Mouse (Mus musculus): ENCODE results near the gene Btk.

Gene Btk

GRCm38 (mm10) chrX:134580528-134581305 lies 2.7 kb downstream of the Btk start:
- WGBS = 71% methylated on average over 14 of the region's 14 CpGs

DNA sequence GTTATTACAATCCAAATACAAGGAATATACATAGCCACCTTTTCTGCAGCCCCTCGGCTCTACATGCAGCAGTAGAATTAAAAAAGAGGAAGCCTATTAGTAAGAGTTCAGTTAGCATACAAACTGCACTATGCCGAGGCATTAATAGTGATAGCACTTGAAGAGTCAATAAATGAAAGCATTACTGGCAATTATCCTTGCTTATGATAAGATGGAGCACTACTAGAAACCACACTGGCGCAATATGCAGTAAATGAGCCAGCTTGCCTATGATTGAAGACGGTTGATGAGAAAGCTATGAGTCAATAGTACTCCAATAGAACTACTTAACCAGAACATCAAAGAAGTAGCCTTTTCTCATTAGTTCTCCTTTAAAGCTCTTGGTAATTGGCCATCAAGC lies 5.5 kb downstream of the Btk start:
- WGBS = 77% methylated on average over 4 of the region's 4 CpGs

DNA sequence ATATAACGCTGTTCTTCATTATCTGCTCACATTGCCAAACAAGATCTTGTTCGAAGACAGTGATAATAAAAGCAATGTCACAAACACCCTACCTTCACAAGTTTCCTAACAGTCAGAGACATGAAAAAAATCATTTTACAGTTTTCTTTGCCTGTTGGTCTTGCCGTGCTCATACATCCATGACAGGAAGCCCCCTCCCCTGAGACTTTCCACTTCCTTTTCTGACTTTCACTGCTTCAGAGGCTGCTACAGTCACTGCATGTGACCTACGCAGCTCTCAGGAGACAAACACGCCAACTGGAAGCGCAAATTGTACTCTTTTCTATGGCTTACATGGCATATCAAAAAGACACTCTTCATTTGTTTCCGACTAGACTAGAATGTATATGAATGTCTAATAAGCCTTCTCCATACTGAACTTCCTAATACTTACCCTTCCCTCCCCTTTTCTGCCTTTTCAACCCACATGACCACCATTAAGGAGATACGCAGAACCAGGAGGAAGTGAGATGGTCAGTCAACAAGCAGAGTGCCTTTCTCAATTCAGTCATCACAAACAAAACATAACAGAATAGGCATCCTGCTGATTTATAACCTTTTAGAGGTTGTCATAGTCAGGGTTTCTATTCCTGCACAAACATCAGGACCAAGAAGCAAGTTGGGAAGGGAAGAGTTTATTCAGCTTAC lies 16.7 kb downstream of the Btk start:
- WGBS = 80% methylated on average over 8 of the region's 8 CpGs

DNA sequence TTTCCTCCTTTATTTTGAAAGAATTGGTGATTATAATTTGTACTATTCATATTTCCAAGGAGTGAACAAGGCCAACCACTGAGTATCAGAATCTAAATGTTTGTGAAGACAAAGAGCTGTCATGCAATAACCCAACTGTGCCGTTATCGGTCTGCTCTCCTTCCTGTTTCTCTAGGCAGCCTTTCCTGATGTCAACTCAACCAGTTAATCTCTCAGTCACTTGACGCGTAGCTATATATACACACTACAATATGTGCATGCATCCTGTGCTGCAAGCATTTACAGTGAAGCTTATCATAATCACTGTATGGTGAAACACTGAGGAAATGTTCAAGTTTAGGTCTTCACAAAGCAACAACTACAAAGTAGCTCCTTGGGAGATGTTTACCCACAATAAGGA lies 19.0 kb downstream of the Btk start:
- 53% methylated on average over 4 of the region's 4 CpGs for WGBS

GRCm38 (mm10) chrX:134554425-134554824 lies 28.9 kb downstream of the Btk start:
- WGBS = 76% methylated on average over 6 of the region's 6 CpGs

- 86% methylated on average over 4 of the region's 4 CpGs for WGBS
These were observed 30.0 kb downstream of the Btk start for GRCm38 (mm10) chrX:134553326-134553725.

- WGBS = 18% methylated on average over 5 of the region's 5 CpGs
These were observed 32.5 kb downstream of the Btk start for GRCm38 (mm10) chrX:134550903-134551302.

GRCm38 (mm10) chrX:134547330-134547729 lies 36.0 kb downstream of the Btk start:
- WGBS = 88% methylated on average over 4 of the region's 4 CpGs

- WGBS = 5% methylated on average over 6 of the region's 6 CpGs
These were observed 41.4 kb downstream of the Btk start for GRCm38 (mm10) chrX:134541955-134542308.

DNA sequence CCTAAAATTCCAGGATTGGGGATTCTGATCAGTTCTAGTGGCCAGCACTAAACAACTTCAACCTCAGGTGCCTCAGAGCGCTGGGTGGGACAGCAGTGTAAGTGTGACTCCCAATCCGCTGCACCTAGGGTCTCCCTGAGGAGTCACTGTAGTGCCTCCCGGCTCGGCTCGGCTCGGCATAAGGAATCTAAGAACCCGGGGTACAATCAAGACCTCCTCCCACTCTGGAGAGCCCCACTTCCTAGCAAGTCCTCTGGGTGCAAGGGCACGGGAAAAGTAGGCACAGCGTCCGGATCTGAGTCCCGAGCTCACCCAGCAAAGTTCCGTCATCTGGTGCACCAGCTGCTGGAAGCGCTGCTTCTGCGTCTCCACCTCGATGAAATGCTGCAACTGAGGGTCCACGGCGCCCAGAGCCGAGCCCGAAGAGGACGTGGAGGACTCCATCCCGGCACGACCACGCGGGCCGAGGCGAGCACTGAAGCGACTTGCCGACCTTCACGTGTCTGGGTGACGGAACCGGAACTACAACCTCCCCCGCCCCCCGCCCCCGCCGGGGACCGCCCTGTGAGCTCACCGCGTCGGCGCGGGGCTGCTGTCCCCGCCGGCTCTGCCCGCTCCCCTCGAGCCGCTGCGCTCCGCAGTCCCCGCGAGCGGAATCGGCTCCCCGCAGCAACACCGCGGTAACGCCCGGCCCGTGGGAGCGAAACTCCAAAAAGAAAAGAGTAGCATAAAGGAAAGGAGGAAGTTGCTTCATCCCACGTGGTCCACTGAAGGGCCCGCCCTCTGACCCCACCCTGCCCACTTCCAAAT lies 42.0 kb downstream of the Btk start, which contains the start of gene Timm8a1:
TSS of gene Timm8a1 (minus strand) at position 721 of the 810 bp plus-strand sequence.
- WGBS = 7% methylated on average over 39 of the region's 61 CpGs

GRCm38 (mm10) chrX:134540414-134541135 lies 42.8 kb downstream of the Btk start:
- 6% methylated on average over 12 of the region's 12 CpGs for WGBS

DNA sequence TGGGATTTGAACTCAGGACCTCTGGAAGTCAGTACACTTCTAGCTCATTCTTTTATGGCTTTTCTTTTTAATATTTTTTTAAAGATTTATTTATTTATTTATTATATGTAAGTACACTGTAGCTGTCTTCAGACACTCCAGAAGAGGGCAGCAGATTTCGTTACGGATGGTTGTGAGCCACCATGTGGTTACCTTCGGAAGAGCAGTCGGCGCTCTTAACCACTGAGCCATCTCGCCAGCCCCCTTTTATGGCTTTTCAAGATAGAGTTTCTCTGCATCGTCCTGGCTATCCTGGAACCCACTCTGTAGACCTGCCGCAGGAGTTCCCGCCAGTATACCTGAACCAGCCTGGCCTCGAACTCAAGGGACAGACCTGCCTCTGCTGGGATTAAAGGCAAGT lies 43.6 kb downstream of the Btk start:
- WGBS = 92% methylated on average over 10 of the region's 10 CpGs

DNA sequence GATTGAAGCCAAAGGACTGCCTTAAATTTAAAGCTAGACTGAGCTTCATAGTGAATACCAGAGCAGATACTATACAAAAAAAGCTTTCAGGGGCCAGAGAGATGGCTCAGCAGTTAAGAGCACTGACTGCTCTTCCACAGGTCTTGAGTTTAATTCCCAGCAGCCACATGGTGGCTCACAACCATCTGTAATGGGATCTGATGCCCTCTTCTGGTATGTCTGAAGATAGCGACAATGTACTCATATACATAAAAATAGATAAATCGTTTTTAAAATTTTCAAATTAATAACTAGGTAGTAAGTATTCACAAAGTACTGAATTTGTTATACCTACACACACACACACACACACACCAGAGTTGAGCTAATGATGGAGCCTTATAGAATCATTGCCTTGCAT lies 50.0 kb downstream of the Btk start:
- 91% methylated on average over 2 of the region's 2 CpGs for WGBS

- 79% methylated on average over 4 of the region's 4 CpGs for WGBS
These were observed 58.1 kb downstream of the Btk start for GRCm38 (mm10) chrX:134525260-134525659.

- WGBS = 76% methylated on average over 4 of the region's 4 CpGs
These were observed 59.6 kb downstream of the Btk start for GRCm38 (mm10) chrX:134523772-134524171.

DNA sequence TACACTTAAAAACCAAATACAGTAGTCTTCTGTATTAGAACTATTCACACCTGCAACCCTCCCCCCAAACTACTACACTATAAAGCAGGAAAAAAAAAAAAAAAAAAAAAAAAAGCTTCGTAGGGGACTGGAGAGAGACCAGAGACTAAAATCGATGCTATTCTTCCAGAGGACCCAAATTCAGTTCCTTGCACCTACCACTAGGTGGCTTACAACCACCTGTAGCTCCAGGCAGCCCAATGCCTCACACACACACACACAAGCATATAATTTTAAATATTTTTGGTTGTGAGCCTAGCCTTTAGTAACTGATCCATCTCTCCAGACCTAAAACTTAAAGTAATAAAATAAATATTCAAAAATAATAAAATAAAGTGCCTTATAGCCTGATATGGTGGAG lies 73.9 kb downstream of the Btk start:
- 15% methylated on average over 2 of the region's 2 CpGs for WGBS

DNA sequence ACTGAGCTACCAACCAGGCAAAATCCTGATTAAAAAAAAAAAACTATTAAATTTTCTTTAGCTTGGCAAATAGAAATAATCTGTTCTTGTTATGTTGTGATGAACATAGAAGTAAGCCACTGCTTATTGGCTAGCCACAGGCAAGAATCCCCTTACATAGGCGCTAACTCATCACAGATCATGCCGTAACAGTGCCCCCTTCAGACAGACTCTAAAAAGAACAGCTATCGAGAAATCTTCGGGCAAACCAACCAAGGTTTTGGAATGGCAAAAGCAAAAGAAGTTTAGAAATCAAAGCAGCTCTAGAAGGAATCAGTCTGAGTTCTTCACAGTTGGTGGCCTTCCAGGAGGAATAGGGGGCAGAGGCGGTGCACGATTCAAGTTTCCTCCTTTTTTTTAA lies 75.4 kb downstream of the Btk start:
- WGBS = 70% methylated on average over 6 of the region's 6 CpGs

DNA sequence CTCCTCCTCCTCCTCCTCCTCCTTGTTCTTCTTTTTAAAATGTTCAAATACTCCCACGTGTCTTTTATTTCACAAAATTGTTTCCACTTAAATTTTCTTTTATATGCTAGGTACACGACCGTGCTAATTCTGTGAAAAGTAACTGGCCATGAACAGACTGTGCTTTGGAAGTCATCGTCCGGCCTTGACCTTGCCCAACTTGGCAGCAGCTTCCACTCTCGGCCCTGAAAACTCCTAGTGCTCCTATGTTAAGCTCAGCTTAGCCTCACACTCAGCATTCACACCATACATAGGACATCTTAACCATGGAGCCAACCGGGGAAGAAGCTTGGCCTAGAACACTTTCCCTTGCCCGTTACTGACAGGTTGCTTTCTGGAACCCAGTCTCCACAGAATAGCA lies 82.7 kb downstream of the Btk start:
- 76% methylated on average over 8 of the region's 8 CpGs for WGBS

Data from cerebral cortex, adult 2 months (tissue).